Mouse (Mus musculus): ENCODE results near the gene Srm.

Srm gene

DNA sequence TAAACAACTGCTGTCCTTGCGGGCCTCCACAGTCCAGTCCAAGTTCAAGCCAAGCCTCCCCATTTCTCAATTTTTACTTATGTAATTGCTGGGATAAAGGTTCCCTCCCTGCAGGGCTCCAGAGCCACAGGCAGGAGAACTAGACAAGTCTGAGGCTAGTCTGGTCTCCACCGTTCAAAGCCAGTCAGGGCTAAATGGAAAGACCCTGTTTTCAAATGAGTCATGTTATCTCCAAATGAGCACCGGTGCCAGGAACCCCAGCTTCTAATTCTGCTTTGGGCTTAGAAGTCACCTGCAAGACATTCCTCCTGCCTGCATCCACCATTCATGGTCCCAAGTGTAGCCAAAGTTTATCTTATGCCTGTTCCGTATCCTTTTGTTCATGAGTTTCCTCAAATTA, 10.6 kb downstream of the Srm start:
- DNase-seq (ENCODE audit: low spot score in 2 of 2), result no peak

DNA sequence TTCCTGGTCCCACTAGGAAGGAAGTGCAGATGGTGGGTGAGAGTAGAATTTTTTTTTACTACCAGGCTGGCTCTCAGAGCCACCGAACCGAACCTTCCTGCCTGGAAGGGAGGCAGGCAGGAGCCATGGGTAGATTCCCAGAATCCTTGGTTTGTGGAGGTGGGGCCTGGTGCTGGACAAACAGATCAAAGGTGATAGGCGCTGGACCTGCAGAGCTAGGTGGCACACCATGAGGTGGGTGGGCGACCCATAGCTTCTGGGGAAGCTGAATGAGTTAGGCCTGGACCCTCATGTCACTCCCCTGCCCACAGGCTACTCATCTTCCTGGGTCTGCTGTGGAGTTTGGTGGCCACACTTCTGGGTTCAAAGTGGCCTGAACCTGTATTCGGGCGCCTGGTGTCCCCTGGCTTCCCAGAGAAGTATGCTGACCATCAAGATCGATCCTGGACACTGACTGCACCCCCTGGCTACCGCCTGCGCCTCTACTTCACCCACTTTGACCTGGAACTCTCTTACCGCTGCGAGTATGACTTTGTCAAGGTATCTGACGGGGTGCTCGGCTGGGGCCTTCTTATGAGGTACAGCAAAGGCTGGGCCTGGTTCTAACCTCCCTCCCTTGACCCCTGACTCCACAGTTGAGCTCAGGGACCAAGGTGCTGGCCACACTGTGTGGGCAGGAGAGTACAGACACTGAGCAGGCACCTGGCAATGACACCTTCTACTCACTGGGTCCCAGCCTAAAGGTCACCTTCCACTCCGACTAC, 11.2 kb downstream of the Srm start, which contains the start of gene Masp2:
TSS of gene Masp2 (plus strand) at position 198 of the 764 bp plus-strand sequence.
- DNase-seq (ENCODE audit: low spot score in 2 of 2), result no peak

DNA sequence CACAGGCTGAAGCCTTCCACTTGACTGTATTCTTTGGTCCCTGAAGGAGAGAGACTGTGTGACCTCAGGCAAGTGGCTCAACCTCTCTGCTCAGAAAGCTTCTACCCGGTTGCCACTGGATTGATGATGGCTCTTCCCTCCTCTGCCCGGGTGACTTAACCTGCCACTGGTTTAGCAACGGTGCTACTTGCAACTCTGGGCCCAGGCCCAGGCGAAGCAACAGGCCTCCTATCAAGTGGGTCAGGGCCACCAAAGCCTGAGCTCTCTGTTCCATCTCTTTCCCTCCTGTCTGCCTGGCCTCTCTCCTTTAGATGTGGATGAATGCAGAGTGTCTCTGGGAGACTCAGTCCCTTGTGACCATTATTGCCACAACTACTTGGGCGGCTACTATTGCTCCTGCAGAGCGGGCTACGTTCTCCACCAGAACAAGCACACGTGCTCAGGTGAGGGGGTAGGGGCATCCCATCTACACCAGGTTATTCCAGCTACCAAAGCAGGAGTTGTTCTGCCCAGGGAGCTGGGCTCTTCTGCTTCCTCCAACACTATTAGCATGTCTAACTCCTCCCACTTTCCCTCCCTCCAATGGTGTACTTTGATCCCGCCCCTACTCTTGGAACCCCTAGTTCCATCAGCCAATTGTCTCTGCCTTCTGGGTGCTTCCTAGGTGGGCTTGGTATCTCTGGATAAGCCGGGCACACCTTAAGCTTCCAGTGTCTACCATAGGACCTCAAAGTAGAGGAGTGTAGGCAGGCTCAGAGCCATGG, 12.3 kb downstream of the Srm start:
- no peak for DNase-seq (ENCODE audit: low spot score in 2 of 2)

DNA sequence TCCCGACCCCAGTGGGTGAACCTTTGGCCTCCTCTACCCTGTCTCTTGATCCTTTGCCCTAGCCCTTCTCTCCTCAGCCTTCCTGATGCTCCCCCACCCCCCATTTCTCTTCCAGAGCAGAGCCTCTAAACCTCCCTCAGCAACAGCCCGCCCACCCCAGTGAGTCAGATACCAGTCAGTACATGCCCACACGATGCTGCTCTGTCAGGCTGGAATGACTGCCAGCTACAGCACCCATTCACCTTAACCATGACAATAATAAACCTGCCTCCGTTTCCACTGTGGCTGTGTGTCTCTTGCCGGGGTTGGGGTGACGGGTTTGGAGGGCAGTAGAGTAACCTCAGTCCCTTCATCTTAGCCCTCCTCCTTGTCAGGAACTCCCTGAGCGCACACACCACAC, 12.8 kb downstream of the Srm start:
- no peak for DNase-seq (ENCODE audit: low spot score in 2 of 2)

DNA sequence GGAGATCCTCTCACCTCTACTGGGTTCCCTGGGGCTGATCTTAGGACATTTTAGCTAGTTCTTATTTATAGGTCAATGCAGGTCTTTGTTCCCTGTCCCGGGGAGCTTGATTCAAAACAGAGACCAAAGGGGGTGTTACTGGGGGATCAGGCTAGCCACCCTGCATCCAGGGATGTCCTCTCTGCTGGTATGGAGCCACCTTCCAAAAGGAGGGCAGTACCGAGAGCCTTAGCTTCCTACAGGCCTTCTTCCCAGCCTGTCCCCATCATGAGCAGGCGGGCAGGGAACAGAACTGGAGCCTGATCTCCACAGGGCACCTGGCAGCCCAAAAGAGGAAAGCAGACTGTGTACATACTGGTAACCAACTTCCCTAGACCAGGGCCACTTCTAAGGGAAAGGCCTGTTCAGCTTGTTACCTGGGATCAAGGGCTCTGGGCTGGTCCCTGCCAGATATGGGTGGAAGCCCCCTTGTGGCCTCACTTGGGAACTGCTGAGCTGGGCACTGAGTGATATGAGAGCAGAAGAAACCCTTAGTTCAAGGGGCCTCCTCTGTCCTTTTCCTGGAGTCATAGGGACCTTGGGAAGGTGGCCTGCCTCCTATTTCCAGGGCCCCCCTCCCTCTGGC, 13.3 kb downstream of the Srm start:
- peak; percentile 37 to 72 for DNase-seq (ENCODE audit: low spot score in 2 of 2)

DNA sequence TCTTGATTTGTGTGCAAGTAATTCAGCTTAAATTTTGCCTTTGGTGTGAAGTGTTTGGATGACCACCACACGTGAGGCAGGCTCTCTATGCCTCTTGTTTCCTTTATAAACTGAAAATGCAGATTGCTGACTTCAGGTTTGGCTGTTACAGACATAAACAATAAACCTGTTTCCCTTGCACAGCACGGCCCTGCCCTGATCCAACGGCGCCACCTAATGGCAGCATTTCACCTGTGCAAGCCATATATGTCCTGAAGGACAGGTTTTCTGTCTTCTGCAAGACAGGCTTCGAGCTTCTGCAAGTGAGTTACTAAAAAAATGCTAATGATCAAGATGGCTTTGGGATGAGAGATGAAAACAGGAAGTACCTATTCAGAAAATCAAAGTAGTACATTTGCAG, 16.5 kb downstream of the Srm start:
- peak; percentile 57 to 86 for DNase-seq (ENCODE audit: low spot score in 2 of 2)

DNA sequence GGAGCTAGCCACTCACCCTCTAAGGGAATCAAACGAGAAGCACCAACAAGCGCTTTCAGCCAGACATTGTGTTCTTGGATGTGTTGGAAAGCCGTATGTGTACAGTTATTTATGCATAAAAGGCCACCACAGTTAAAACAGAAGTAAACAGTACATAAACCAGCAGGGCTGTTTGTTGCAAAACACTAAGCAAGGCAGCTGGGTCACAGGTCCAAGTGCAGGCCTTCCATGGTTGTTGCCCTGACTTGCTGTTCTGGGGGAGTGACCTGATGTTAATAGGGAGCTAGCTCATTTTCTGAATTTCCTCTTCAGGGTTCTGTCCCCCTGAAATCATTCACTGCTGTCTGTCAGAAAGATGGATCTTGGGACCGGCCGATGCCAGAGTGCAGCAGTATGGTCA, 18.5 kb downstream of the Srm start:
- no peak for DNase-seq (ENCODE audit: low spot score in 2 of 2)

DNA sequence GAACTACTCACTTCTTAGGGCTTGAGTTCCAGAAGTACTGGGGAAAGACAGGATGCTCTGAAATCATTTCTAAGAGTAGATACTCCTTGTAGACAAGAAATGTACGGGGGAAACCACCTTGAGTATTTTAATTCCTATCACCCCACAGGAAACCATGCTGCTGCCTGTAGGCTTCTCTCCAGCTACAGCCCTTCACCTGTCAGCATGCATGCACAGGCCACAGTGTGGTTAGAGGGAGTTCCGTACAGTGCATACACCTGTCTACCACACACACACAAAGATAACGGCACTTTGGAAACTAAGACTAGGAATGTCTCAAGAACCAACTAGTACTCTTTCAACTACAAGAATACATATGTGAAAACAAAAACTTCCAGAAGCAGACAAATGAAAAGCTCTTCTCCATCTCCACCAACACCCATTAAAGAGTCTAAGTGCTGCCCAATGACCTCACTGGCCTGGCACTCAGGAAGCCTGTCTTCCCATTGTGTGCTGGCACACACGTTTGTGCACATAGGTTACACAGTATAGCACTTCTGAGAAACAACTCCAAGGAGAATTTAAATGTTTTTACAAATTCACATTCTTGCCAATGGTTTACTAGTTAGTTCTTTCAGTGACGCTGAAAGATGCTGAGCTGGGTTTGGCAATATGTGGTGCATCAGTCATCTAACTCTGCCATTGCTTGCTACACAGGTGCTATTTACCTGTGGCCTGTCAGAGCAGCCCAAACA, 19.5 kb downstream of the Srm start:
- no peak for DNase-seq (ENCODE audit: low spot score in 2 of 2)

DNA sequence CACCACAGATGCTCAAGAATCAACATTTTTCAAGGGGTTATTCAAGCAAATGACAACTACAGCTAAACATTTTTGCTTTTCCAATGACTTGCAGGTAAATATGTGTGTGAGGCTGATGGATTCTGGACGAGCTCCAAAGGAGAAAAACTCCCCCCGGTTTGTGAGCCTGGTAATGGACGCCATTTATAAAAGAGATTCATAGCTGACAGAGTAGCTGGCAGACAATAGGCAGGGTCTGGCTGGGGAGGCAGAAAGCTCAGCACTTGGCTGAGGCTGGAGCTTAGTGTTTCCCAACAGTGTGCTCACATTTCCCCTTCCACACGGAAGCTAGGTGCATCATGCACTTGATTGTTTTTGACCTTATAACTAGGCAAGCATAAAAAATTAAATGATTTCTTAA, 21.3 kb downstream of the Srm start:
- DNase-seq (ENCODE audit: low spot score in 2 of 2), result no peak

DNA sequence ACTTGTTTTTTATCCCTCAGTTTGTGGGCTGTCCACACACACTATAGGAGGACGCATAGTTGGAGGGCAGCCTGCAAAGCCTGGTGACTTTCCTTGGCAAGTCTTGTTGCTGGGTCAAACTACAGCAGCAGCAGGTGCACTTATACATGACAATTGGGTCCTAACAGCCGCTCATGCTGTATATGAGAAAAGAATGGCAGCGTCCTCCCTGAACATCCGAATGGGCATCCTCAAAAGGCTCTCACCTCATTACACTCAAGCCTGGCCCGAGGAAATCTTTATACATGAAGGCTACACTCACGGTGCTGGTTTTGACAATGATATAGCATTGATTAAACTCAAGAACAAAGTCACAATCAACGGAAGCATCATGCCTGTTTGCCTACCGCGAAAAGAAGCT, 22.4 kb downstream of the Srm start:
- no peak for DNase-seq (ENCODE audit: low spot score in 2 of 2)

DNA sequence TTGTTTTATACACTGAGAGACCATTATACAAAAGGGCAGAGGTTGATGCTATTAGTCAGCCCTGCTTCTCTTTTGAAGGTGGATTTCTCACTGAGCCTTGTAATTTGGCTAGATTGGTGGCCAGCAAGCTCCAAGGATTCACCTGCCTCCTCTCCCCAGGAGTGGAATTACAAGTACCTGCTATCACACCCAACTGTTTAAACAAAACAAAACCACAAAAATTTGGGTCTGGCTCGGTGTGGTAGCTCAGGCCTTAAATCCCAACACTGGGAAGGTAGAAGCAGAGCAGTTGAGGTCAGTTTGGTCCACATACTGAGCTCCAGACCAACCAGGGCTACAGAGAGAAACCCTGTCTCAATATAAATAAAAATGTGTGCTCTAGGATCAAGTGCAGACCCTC, 28.5 kb downstream of the Srm start:
- no peak for DNase-seq (ENCODE audit: low spot score in 2 of 2)

DNA sequence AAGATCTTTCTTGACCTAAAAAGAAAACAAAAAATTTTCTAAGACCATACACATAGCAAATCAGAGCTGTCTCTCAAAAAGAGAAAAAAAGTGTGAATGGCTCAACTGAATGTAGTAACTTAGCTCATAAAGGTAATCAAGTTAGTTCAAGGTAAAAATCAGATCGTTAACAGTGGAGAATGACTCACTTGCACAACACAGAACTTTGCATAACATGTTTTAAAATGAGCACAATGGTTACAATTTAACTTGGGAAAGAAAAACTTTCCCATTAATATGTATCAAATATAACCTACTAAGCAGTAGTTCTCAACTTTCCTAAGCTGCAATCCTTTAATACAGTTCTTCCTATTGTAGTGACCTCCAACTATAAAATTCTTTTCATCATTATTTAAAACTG, 29.4 kb downstream of the Srm start:
- DNase-seq (ENCODE audit: low spot score in 2 of 2), result no peak

DNA sequence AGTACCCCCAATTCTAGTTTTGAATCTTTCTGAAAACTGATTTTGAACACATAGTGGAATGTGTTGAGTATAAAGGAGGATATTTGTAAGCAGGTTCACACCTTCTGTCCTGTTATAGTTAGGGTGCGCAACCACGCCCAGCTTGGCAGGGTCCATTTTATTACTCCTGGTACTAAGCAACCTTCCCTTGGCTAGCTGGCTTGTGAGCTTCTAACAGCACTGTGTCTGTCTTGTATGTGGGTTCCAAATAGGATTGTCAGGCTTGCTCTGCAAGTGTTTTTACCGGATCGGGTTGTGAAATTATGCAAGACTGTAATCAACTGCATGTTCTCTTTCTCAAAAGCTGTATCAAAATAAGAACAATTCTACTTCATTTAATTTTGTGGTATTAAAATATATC, 31.2 kb downstream of the Srm start:
- no peak for DNase-seq (ENCODE audit: low spot score in 2 of 2)

DNA sequence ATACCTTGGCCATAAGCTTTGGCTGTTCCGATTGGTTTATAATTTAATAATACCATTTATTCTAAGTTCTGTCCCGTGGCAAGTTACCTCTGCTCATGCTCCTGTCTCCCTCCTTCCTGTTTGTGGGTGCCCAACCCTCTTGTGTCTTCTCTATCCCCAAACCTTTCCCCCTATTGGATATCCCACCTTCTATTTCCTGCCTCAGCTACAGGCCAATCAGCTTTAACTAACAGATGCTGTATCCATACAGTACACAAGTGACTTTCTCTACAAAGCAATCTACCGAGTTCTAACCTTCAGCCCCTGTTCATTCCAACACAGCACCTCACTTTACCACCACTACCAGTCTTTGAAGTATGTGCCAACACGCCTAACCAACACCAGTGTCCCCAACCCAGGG, 32.3 kb downstream of the Srm start:
- no peak for DNase-seq (ENCODE audit: low spot score in 2 of 2)

DNA sequence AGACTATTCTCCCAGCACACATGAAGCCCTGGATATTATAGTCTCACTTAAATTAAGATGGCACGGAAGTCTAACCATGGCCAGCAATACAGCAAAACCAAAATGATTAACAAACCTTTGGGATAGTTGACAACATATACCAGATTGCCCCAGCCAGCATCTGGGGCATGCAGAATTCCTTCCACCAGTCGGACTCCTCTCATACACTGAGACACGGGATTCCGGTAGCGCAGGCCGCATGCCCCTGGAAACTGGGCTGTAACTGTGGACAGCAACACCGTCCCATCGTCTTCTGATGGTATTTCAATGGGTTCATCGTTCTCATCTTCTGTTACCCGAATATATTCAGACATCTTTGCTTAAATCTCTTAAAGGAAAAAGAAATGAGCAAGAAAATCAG, 33.7 kb downstream of the Srm start:
- no peak for DNase-seq (ENCODE audit: low spot score in 2 of 2)

DNA sequence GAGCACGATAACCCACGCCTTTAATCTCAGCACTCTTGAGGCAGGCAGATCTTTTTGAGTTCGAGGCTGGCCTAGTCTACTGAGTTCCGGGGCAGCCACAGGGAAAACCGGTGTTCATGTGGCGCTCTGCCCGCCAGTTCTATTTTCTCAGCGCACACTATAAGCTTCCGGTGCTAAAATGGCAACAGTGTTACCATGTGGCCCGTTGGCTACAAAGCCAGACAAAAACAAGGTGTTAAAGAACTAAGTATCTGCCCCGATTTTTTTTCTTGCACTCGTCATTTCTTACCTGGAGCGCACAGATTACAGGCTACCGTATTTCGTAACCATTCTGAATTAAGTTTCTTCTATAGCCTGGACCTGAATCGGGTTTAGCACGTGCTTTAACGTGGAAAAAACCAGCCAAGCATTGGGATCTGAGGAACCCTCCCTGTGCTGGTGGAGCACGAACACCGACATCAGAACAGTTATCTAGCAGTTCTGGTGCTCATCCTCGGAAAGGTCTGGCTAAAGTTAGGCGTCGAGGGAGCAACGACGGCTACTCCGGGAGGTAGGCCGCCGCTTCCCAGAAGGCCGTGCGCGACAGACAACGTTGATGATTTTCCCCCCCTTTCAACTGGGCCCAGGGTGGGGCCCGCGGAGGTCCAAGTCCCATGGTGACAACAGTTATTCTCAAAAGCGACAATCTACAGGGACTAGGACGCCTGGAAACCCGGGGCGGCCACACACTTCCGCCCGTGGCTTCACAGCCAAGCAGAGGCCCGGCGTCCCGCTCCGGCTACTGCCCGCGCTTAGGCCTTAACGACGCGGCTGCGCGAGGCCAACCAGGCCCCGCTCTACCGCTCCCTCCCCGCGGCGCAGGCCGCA, 34.7 kb downstream of the Srm start:
- DNase-seq (ENCODE audit: low spot score in 2 of 2), result peak; percentile 19 to 26

DNA sequence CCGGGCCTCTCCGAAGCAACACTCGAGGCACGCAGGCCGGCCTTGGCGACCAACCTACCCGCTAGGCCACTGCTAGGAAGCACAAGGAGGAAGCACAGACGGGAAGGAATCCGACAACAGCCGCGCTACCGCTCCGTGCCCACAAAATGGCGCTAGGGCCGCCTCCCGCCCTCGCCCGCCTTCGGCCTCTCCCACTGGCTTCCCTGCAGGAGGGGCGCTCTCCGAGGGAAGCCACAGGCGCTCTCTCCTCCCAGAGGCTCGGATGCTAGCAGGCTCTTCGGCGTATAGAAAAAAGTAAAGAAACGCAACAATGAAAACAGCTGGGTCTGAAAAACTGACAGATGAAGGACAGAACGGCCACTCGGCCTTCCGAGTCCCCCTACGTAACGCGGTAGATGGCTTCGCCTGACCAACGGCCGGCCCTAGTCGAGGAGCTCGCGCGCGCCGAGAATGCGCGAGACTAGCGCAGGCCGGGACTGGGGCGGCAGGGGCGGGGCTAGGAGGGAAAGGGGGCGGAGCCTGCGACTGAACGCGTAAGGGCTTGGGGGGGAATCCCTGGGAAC, 35.4 kb downstream of the Srm start, which contains the start of gene Tardbp:
TSS of gene Tardbp (minus strand) at position 397 of the 563 bp plus-strand sequence.
- DNase-seq (ENCODE audit: low spot score in 2 of 2), result peak; percentile 96 to 98

DNA sequence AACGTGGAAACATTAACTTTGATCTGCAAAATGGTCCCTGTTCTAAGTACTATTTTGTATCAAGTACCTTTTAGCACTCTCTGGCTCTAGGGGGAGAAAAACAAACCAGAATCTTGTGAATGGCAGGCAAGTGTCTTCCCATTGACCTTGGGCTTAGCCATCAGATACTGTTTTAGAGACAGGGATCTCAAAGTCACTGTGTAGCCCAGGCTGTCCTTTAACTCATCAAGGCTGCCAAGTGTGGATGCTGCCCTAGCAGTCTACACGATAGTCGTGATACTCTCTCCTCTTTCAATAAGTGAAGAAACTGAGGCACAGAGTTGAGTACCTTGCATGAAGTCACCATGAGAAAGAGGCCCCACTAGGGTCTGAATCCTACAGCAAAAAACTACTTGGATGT, 35.9 kb downstream of the Srm start:
- no peak for DNase-seq (ENCODE audit: low spot score in 2 of 2)

DNA sequence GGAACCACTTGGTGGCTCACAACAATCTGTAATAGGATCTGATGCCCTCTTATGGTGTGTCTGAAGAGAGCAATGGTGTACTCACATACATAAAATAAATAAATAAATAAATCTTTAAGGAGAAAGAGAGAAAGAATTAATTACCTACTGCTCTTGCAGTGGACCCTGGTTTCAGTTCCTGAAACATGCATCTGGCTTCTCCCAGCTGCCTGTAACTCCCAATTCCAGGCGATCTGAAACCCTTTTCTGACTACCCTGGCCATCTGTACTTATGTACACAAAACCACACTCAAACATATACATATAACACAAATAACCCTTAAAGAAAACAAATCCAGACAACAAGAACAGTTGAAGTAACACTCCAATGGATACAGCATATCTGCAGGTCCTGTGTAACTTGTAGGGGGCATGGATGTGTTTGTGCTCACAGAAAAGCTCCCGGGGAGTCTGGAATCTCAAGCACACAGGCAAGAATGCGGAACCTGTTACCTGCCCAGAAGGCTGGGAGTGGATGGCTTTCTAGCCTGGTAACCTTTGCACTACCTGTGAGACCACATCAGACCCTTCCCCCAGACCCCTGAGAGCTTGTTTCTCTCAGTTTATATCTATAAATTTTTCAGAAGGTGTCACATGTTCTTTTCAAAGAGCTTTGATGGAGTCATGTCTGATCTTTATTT, 40.9 kb downstream of the Srm start:
- DNase-seq (ENCODE audit: low spot score in 2 of 2), result no peak

DNA sequence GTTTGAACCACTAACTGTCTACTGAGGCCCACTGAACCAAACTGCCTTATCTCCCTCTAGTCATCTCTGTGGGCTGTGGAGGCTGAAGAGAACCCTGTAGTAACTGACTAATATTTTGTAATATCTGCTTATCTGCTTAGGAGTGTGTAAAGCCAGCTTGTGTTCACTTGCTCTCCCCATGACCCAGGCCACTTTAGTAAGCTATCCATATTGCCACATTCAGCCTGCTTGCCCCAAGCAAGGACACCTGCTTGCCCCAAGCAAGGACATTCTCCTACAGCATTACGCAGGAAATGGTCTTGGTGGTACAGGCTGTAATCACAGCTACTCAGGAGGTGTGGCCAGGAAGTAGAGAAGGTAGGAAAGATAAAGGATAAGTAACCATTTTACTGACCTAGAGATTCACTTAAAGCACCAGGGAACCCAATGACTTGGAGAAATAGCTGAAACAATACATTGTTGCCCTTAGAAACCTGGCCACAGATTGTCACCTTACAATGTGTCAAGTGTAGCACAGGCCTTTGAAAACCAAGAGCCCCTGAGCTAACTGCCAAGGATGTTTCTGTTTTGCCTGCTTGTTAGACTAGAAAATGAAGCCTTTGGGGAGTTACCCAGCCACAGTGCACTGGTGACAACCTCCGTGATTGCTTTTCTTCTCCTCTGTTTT, 42.2 kb downstream of the Srm start:
- no peak for DNase-seq (ENCODE audit: low spot score in 2 of 2)

All from thymus, postnatal 10 days (tissue).